In genomic region chr9:13774732-13775131, GRCm38 (mm10) we compare ENCODE assay signal across 25 mouse cellular contexts. TPM values are rescaled to one million over a fixed set of nuclear protein-coding genes. Genes with fewer than 3 reads are reported as not detected.
DNase-seq lines count a peak whose midpoint lies in the region; ATAC-seq and TF ChIP-seq lines count a peak whose summit lies in the region.
"Had no signal": no experiment of that assay in that cellular context is flagged by ENCODE, and none has a peak within 500 bp of the region (broad histone marks: within the 10 kb centered on the region; RNA-seq: fewer than 3 reads in every experiment).

No protein-coding gene starts in this region.

- peak overlapping the region; percentile 28 for H3K4me3 ChIP-seq in megakaryocyte, embryonic 14.5 days (replicated peaks)
- no peak overlapping the region for H3K4me3 ChIP-seq in MEL (ENCODE audit: control insufficient read depth in 1 of 2, insufficient read depth in 1 of 2, low read depth in 2 of 2, low read length in 2 of 2)
- H3K4me3 ChIP-seq: embryonic facial prominence, embryonic 10.5 days; embryonic facial prominence, embryonic 12.5 days; forebrain, embryonic 13.5 days; forebrain, embryonic 15.5 days had no signal

- H3K9me3 ChIP-seq in megakaryocyte, embryonic 14.5 days = no peaks in the 10 kb centered on the region
- H3K9me3 ChIP-seq in MEL (replicated peaks; ENCODE audit: insufficient read depth, low read length) = no peaks in the 10 kb centered on the region
- H3K9me3 ChIP-seq: embryonic facial prominence, embryonic 10.5 days; embryonic facial prominence, embryonic 12.5 days; forebrain, embryonic 13.5 days; forebrain, embryonic 15.5 days; G1E had no signal

- TF ChIP-seq CTCF in MEL (IDR thresholded peaks at IDR 0.05 in 2 of 3, conservative IDR thresholded peaks at IDR 0.05 in 1 of 3; ENCODE audit: control insufficient read depth in 1 of 3, insufficient read depth in 1 of 3, low read depth in 2 of 3, low read length in 3 of 3, poor library complexity in 1 of 3, severe bottlenecking in 1 of 3) = no peak

- H3K9ac ChIP-seq in MEL (ENCODE audit: control insufficient read depth, low read depth, low read length, poor library complexity, severe bottlenecking) = no peak overlapping the region
- H3K9ac ChIP-seq: embryonic facial prominence, embryonic 12.5 days; forebrain, embryonic 13.5 days; forebrain, embryonic 15.5 days; forebrain, postnatal 0 days had no signal

- no peak for TF ChIP-seq POLR2A in MEL (IDR thresholded peaks at IDR 0.05; ENCODE audit: control insufficient read depth in 1 of 2, insufficient read depth in 1 of 2, low read depth in 1 of 2, low read length in 2 of 2, poor library complexity in 1 of 2)

- TF ChIP-seq EP300 in MEL (IDR thresholded peaks at IDR 0.05; ENCODE audit: low read depth in 1 of 2, low read length in 2 of 2) = peak in 1 of 2 experiments; percentile 83; a peak in 2 of 4 replicates

- no peak overlapping the region for H3K27ac ChIP-seq in MEL (ENCODE audit: control insufficient read depth, low read depth, low read length)
- H3K27ac ChIP-seq: embryonic facial prominence, embryonic 10.5 days; embryonic facial prominence, embryonic 12.5 days; forebrain, embryonic 13.5 days; forebrain, embryonic 15.5 days had no signal

- no peak for ATAC-seq in megakaryocyte, adult 5-6 weeks (ENCODE audit: poor library complexity, severe bottlenecking)
- peak; percentile 80 for ATAC-seq in common myeloid progenitor, adult 5-6 weeks (replicated peaks; ENCODE audit: low read depth, poor library complexity, severe bottlenecking)
- ATAC-seq in megakaryocyte progenitor cell, adult 5-6 weeks (replicated peaks; ENCODE audit: poor library complexity) = peak; percentile 75
- ATAC-seq: CD4-positive, CD25-positive, alpha-beta regulatory T cell, adult 4 months; forebrain, embryonic 13.5 days; forebrain, embryonic 15.5 days; forebrain, postnatal 0 days had no signal

- peaks cover 11% of the 10 kb centered on the region for H3K36me3 ChIP-seq in megakaryocyte, embryonic 14.5 days (replicated peaks; ENCODE audit: low read length)
- peaks cover 2 to 13% of the 10 kb centered on the region in 2 experiments; a peak in 3 of 4 replicates for H3K36me3 ChIP-seq in MEL (ENCODE audit: control insufficient read depth in 1 of 2, insufficient read depth in 2 of 2, low read length in 2 of 2)
- H3K36me3 ChIP-seq: embryonic facial prominence, embryonic 12.5 days; forebrain, embryonic 15.5 days had no signal

- DNase-seq in MEL (ENCODE audit: low read depth, low spot score) = peak; percentile 86
- no peak for DNase-seq in cerebellum, adult 11 months
- DNase-seq in urinary bladder, adult 2 months (ENCODE audit: low spot score) = no peak
- no peak for DNase-seq in left cerebral cortex, postnatal 10 days (ENCODE audit: extremely low spot score in 1 of 2, low spot score in 2 of 2)
- DNase-seq: adrenal gland, adult 2 months; adrenal gland, postnatal 14 days; adrenal gland, postnatal 36 days; B cell, adult 2 months; cerebellum, adult 18-20 months; cerebellum, adult 8-10 months; cerebellum, adult 9-11 months; cerebellum, postnatal 14 days; cerebellum, postnatal 36 days; forebrain, postnatal 0 days had no signal

- intact Hi-C loops in left cerebral cortex, postnatal 10 days (cut with DNase I) = no loop called here

- H3K4me1 ChIP-seq in megakaryocyte, embryonic 14.5 days = peaks cover 44% of the 10 kb centered on the region
- H3K4me1 ChIP-seq in MEL (ENCODE audit: control insufficient read depth in 1 of 2, insufficient read depth in 2 of 2, low read length in 2 of 2) = peaks cover 7 to 12% of the 10 kb centered on the region in 2 experiments
- H3K4me1 ChIP-seq: embryonic facial prominence, embryonic 10.5 days; embryonic facial prominence, embryonic 12.5 days; forebrain, embryonic 13.5 days; forebrain, embryonic 15.5 days had no signal

- no peaks in the 10 kb centered on the region for H3K27me3 ChIP-seq in megakaryocyte, embryonic 14.5 days (replicated peaks)
- H3K27me3 ChIP-seq in MEL (ENCODE audit: control insufficient read depth in 1 of 2, insufficient read depth in 2 of 2, low read length in 2 of 2) = no peaks in the 10 kb centered on the region
- H3K27me3 ChIP-seq: CH12.LX; embryonic facial prominence, embryonic 12.5 days; forebrain, embryonic 13.5 days; forebrain, embryonic 15.5 days had no signal

- H3K79me2 ChIP-seq in MEL (ENCODE audit: control insufficient read depth, insufficient read depth, low read length, poor library complexity) = peaks cover 30% of the 10 kb centered on the region

- no peak for TF ChIP-seq RAD21 in MEL (IDR thresholded peaks at IDR 0.05; ENCODE audit: low read depth, low read length)

TF ChIP-seq in MEL, 35 proteins besides CTCF, POLR2A, EP300 and RAD21:
- TF ChIP-seq RCOR1 (IDR thresholded peaks at IDR 0.05; ENCODE audit: low read depth, low read length) = peak; percentile 66
- peak; percentile 81 for TF ChIP-seq GATA1 (IDR thresholded peaks at IDR 0.05; ENCODE audit: low read depth, low read length)
- TF ChIP-seq MAFK (IDR thresholded peaks at IDR 0.05; ENCODE audit: borderline replicate concordance, low read depth, low read length) = no peak
- TF ChIP-seq SMC3 (IDR thresholded peaks at IDR 0.05; ENCODE audit: low read depth, low read length) = no peak
- peak; percentile 39; the same call in 1 of the 2 replicates for TF ChIP-seq TAL1 (IDR thresholded peaks at IDR 0.05; ENCODE audit: low read length)
- TF ChIP-seq MYB (IDR thresholded peaks at IDR 0.05; ENCODE audit: low read depth, low read length) = no peak
- TF ChIP-seq USF2 (IDR thresholded peaks at IDR 0.05; ENCODE audit: borderline replicate concordance in 1 of 2, insufficient read depth in 1 of 2, low read depth in 1 of 2, low read length in 2 of 2) = no peak
- TF ChIP-seq ZKSCAN1 (IDR thresholded peaks at IDR 0.05; ENCODE audit: low read depth, low read length) = no peak

RNA-seq across cellular contexts. Expression of gene Mtmr2, which starts 26.5 kb away (rescaled TPM):
- polyA plus RNA-seq in megakaryocyte, embryonic 14.5 days (2012; ENCODE audit: insufficient read depth, low replicate concordance) = 2.9 TPM in 1 of 2 replicates, not detected in the other
- 36.9 and 37.6 TPM in 2 replicates for total RNA-seq in megakaryocyte, adult 5-6 weeks (2015)
- total RNA-seq in megakaryocyte, adult 5-6 weeks (2017) = 61.4 and 78.3 TPM in 2 replicates
- total RNA-seq in MEL (2012; rRNA removed) = 75.2 and 80.5 TPM in 2 replicates
- 10 to 100 TPM; 47.1 to 95.8 TPM for polyA plus RNA-seq in MEL (2012; ENCODE audit: insufficient read depth in 1 of 2, insufficient read length in 2 of 2, low read depth in 1 of 2, low replicate concordance in 2 of 2, missing spikeins in 1 of 2)
- 52.4 and 58.7 TPM in 2 replicates for total RNA-seq in common myeloid progenitor, adult 5-6 weeks (2017)
- 36.5 and 43.8 TPM in 2 replicates for total RNA-seq in megakaryocyte progenitor cell, adult 5-6 weeks (2015)
- total RNA-seq in megakaryocyte progenitor cell, adult 5-6 weeks (2017) = 55.3 and 62.6 TPM in 2 replicates
- 20.6 and 23.5 TPM in 2 replicates for polyA plus RNA-seq in urinary bladder, adult 2 months (2012; rRNA removed)
- 10 to 100 TPM; 42.9 to 44.4 TPM for total RNA-seq in left cerebral cortex, postnatal 10 days (2021)

RNA-seq across cellular contexts. Expression of gene Cep57, which starts 52.2 kb away (rescaled TPM):
- polyA plus RNA-seq in megakaryocyte, embryonic 14.5 days (2012; ENCODE audit: insufficient read depth, low replicate concordance) = 1.8 and 3.6 TPM in 2 replicates
- 35.8 and 39.9 TPM in 2 replicates for total RNA-seq in megakaryocyte, adult 5-6 weeks (2015)
- total RNA-seq in megakaryocyte, adult 5-6 weeks (2017) = 46.2 and 48.4 TPM in 2 replicates
- total RNA-seq in MEL (2012; rRNA removed) = 89.3 and 98.7 TPM in 2 replicates
- polyA plus RNA-seq in MEL (2012; ENCODE audit: insufficient read depth in 1 of 2, insufficient read length in 2 of 2, low read depth in 1 of 2, low replicate concordance in 2 of 2, missing spikeins in 1 of 2) = 100 to 1,000 TPM; 119 to 142 TPM
- 105 and 112 TPM in 2 replicates for total RNA-seq in common myeloid progenitor, adult 5-6 weeks (2017)
- 61.9 and 75.1 TPM in 2 replicates for total RNA-seq in megakaryocyte progenitor cell, adult 5-6 weeks (2015)
- 66.5 and 81.3 TPM in 2 replicates for total RNA-seq in megakaryocyte progenitor cell, adult 5-6 weeks (2017)
- polyA plus RNA-seq in urinary bladder, adult 2 months (2012; rRNA removed) = 23.8 TPM in 2 replicates
- total RNA-seq in left cerebral cortex, postnatal 10 days (2021) = 10 to 100 TPM; 17.2 to 18.0 TPM

RNA-seq across cellular contexts. Expression of gene Fam76b, which starts 52.8 kb away (rescaled TPM):
- polyA plus RNA-seq in megakaryocyte, embryonic 14.5 days (2012; ENCODE audit: insufficient read depth, low replicate concordance) = 2.0 and 2.7 TPM in 2 replicates
- 59.9 and 65.9 TPM in 2 replicates for total RNA-seq in megakaryocyte, adult 5-6 weeks (2015)
- 75.8 and 89.9 TPM in 2 replicates for total RNA-seq in megakaryocyte, adult 5-6 weeks (2017)
- 27.9 and 32.3 TPM in 2 replicates for total RNA-seq in MEL (2012; rRNA removed)
- 10 to 100 TPM; 39.2 to 43.8 TPM for polyA plus RNA-seq in MEL (2012; ENCODE audit: insufficient read depth in 1 of 2, insufficient read length in 2 of 2, low read depth in 1 of 2, low replicate concordance in 2 of 2, missing spikeins in 1 of 2)
- total RNA-seq in common myeloid progenitor, adult 5-6 weeks (2017) = 75.9 and 77.2 TPM in 2 replicates
- 44.1 and 51.4 TPM in 2 replicates for total RNA-seq in megakaryocyte progenitor cell, adult 5-6 weeks (2015)
- total RNA-seq in megakaryocyte progenitor cell, adult 5-6 weeks (2017) = 60.5 and 70.5 TPM in 2 replicates
- polyA plus RNA-seq in urinary bladder, adult 2 months (2012; rRNA removed) = 22.2 and 26.3 TPM in 2 replicates
- total RNA-seq in left cerebral cortex, postnatal 10 days (2021) = 10 to 100 TPM; 23.7 to 26.2 TPM
